Mouse (Mus musculus): ENCODE results near the gene Adora3. TPM values are rescaled to one million over a fixed set of nuclear protein-coding genes. Genes with fewer than 3 reads are reported as not detected.
"Not testable (repeated sequence)": the region's sequence is repeated elsewhere in the genome, so short reads cannot be mapped to it uniquely, and the experiment has no call there.

The Adora3 gene
- total RNA-seq, 2 experiments from 2014 or later: 0.82 to 1.2 TPM

- DNase-seq (ENCODE audit: low spot score in 2 of 2): no peak
- no peak overlapping the region for H3K27ac ChIP-seq
- no peak for TF ChIP-seq CTCF (conservative IDR thresholded peaks at IDR 0.05)
Measured at GRCm38 (mm10) chr3:105915281-105915680, 44.6 kb downstream of the Adora3 start.

GRCm38 (mm10) chr3:105916455-105916854 is 45.8 kb downstream of the Adora3 start:
- H3K4me3 ChIP-seq; H3K27ac ChIP-seq; DNase-seq (ENCODE audit: low spot score in 2 of 2): not testable (repeated sequence)

More at GRCm38 (mm10) chr3:105915281-105915680, 44.6 kb downstream of the Adora3 start:
- H3K4me3 ChIP-seq: no peak overlapping the region

GRCm38 (mm10) chr3:105917656-105918354 is 47.1 kb downstream of the Adora3 start:
- Histone ChIP-seq H3K27ac (no peak overlapping the region), H3K4me3 (no peak overlapping the region)
- TF ChIP-seq CTCF (conservative IDR thresholded peaks at IDR 0.05): no peak
- no peak for DNase-seq (ENCODE audit: low spot score in 2 of 2)

DNA sequence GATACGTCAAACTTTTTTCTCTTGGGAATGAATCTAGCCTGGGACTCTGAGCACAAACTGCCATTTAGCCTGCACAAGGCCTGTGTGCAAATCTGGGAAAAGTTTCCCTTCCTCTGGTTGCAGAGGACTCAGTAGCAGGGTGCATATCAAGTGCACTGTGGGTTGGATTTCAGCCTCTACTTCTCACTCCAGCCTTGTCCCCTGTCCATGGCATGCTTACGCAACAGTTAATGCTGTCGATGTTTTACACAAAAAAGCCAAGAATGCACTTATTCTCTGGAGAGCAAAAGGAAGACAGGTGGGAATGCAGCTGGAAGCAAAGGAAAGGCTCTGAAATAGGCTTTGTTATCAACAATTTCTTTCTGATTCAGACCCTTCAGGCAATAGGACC is 47.7 kb downstream of the Adora3 start:
- no peak for TF ChIP-seq CTCF (conservative IDR thresholded peaks at IDR 0.05)
- H3K4me3 ChIP-seq: no peak overlapping the region
- no peak for DNase-seq (ENCODE audit: low spot score in 2 of 2)
- no peak overlapping the region for H3K27ac ChIP-seq

- not testable (repeated sequence) for DNase-seq (ENCODE audit: low spot score in 2 of 2); H3K4me3 ChIP-seq; H3K27ac ChIP-seq
Measured at GRCm38 (mm10) chr3:105920743-105921142, 50.1 kb downstream of the Adora3 start.

DNA sequence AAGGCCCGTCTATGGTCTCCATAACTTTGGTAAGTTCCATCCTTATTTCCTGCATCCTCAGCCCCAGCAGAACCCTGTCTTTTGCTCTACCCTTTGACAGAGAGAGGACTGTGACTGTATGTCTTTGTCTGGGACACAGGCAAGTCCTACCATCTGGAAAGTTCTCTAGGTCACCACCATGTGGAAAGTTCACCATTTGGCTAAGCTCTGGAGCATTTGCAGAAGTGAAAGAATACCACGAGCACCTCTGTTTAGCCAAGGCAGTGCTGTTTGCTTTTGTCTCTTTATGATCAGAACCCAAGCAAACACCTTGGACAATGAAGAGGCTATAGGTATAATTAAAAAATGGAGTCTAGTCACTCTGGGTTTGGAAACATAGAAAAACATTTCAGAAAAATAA is 51.3 kb downstream of the Adora3 start:
- Histone ChIP-seq H3K4me3 (no peak overlapping the region), H3K27ac (no peak overlapping the region)
- TF ChIP-seq CTCF (conservative IDR thresholded peaks at IDR 0.05): no peak
- no peak for DNase-seq (ENCODE audit: low spot score in 2 of 2)

- no peak overlapping the region for H3K27ac ChIP-seq
- DNase-seq (ENCODE audit: low spot score in 2 of 2): no peak
- TF ChIP-seq CTCF (conservative IDR thresholded peaks at IDR 0.05): no peak
- H3K4me3 ChIP-seq: no peak overlapping the region
Measured at GRCm38 (mm10) chr3:105924616-105925015, 54.0 kb downstream of the Adora3 start.

DNA sequence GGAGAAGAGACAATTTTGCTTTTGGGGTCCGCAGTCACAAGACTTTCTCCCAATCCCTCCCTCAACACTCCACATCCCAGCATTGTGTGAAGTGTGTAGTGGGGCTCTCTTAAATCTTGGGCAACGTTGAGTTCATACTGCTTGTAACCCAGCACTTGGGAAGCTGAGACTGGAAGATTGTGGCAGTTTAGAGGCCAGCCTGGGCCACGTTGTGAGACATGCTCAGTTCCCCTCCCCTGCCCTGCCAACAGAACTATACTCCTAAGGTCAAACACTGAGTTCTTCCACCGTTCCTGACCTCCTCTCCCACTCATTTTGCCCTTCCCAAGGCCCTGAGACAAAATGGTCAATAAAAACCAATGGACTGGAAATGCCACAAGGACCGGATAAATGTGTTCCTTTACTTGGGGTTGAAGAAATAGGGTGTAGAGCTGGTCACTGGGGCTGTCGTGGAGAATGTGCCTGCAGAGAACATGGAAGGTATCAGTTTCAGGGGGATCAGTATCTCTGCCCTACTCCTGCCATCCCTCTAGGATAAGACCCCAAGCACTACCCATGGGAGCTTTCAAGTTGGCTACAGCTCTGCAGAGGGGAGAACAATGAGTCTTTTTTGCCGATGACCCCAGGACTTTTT is 57.0 kb downstream of the Adora3 start:
- DNase-seq (ENCODE audit: low spot score in 2 of 2): no peak
- Histone ChIP-seq H3K27ac (no peak overlapping the region), H3K4me3 (no peak overlapping the region)
- no peak for TF ChIP-seq CTCF (conservative IDR thresholded peaks at IDR 0.05)

DNA sequence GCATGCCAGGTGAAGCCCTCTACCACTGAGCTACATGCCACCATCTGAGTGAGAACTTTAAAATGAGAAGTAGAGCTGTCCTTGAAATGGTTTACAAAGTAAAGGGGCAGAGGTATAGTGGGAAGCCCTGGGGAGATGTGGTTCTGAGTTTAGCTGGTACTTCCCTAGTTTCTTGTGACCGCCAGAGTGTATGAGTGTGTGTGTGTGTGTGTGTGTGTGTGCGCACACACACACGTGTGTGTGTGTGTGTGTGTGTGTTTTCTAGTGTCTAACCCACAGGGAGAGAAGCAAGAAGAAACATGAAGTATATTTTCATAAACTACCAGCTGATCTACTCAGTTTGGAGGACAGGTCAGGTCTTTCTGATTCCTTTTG is 57.5 kb downstream of the Adora3 start:
- no peak for TF ChIP-seq CTCF (conservative IDR thresholded peaks at IDR 0.05)
- Histone ChIP-seq H3K27ac (no peak overlapping the region), H3K4me3 (no peak overlapping the region)
- no peak for DNase-seq (ENCODE audit: low spot score in 2 of 2)

DNA sequence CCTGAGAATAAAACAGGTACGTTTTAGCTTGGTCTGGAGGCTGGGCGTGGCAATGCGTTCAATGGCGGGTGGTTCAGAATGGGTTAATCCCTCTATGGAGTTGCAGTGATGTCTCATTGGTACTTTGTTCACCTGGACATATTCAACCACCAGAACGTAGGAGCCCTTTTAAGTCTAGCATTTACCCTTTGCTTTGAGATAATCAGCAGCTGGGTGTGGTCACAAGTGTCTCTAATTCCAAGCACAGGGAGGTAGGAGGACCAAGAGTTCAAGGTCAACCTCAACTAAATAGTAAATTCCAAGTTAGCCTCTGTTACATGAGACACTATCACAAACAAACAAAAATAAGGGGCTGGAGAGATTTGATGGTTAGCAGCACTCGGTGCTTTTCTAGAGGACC is 58.1 kb downstream of the Adora3 start:
- H3K4me3 ChIP-seq: no peak overlapping the region
- no peak for TF ChIP-seq CTCF (conservative IDR thresholded peaks at IDR 0.05)
- H3K27ac ChIP-seq: no peak overlapping the region
- DNase-seq (ENCODE audit: low spot score in 2 of 2): no peak

DNA sequence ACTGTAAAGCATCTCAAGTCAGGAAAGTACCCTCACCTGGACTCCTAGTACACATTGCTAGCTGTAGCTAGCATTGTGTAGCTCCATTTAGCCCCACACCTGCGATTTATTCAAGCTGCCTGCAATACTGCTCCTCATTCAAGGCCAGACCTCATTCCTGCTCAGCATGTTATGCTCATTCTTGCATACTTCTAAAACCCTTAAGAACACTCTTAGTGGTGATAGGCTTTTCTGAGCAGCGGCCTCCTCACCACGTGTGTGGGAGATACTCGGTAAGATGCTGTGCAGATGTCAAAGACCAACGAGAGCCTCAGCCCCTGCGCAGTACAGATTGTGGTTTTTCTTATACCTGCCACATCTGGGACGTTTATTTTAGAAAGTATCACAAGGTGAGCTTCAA is 59.2 kb downstream of the Adora3 start:
- Histone ChIP-seq H3K27ac (no peak overlapping the region), H3K4me3 (no peak overlapping the region)
- DNase-seq (ENCODE audit: low spot score in 2 of 2): no peak
- no peak for TF ChIP-seq CTCF (conservative IDR thresholded peaks at IDR 0.05)

- Histone ChIP-seq H3K27ac (no peak overlapping the region), H3K4me3 (no peak overlapping the region)
- TF ChIP-seq CTCF (conservative IDR thresholded peaks at IDR 0.05): no peak
- no peak for DNase-seq (ENCODE audit: low spot score in 2 of 2)
Measured at GRCm38 (mm10) chr3:105931095-105931494, 60.4 kb downstream of the Adora3 start.

GRCm38 (mm10) chr3:105932240-105933071 is 61.8 kb downstream of the Adora3 start, which contains the start of gene I830077J02Rik:
TSS of gene I830077J02Rik (minus strand) at chr3:105932664.
- no peak within 1 kb of the TSS for H3K4me3 ChIP-seq
- TF ChIP-seq CTCF (conservative IDR thresholded peaks at IDR 0.05): no peak
- peak within 1 kb of the TSS; percentile 36; the same call in 1 of the 2 replicates for H3K27ac ChIP-seq
- DNase-seq (ENCODE audit: low spot score in 2 of 2): no peak

Measured in layer of hippocampus, adult 2 months (tissue).